Mouse (Mus musculus) neural tube, embryonic 14.5 days (tissue): Measurements from ENCODE around the gene Fdxacb1. TPM values are rescaled to one million over a fixed set of nuclear protein-coding genes. Genes with fewer than 3 reads are reported as not detected.

Experiments used
- polyA plus RNA-seq: library from polyadenylated mRNA; unstranded; fragments of >200 nt; fragmentation: Nextera tagmentation; extraction: Ambion mirVana; gene quantifications from 2 replicates; pipeline ENCODE4 v1.2.1, GENCODE M21; 2014

The Fdxacb1 gene
- polyA plus RNA-seq, 1 experiment from 2014 or later: 11.5 TPM

Other genes starting within 250 kb of the Fdxacb1 start
- 112 and 126 TPM in 2 replicates for gene Pts, start 239.5 kb upstream of the Fdxacb1 start, polyA plus RNA-seq
- 18.6 and 19.8 TPM in 2 replicates for gene Il18, start 213.4 kb upstream of the Fdxacb1 start, polyA plus RNA-seq
- gene Bco2, start 213.1 kb upstream of the Fdxacb1 start, polyA plus RNA-seq: 0.11 and 0.24 TPM in 2 replicates
- 0.24 TPM in 1 of 2 replicates, not detected in the other for gene Tex12, start 206.9 kb upstream of the Fdxacb1 start, polyA plus RNA-seq
- gene Sdhd, start 164.4 kb upstream of the Fdxacb1 start, polyA plus RNA-seq: 257 and 294 TPM in 2 replicates
- gene Timm8b, start 164.3 kb upstream of the Fdxacb1 start, polyA plus RNA-seq: 375 and 448 TPM in 2 replicates
- gene Pih1d2, start 150.9 kb upstream of the Fdxacb1 start, polyA plus RNA-seq: 4.4 and 5.5 TPM in 2 replicates
- gene Nkapd1, start 150.8 kb upstream of the Fdxacb1 start, polyA plus RNA-seq: 21.9 and 24.5 TPM in 2 replicates
- gene Dlat, start 108.5 kb upstream of the Fdxacb1 start, polyA plus RNA-seq: 65.1 and 67.2 TPM in 2 replicates
- 39.2 and 41.4 TPM in 2 replicates for gene Dixdc1, start 28.7 kb upstream of the Fdxacb1 start, polyA plus RNA-seq
- 2.1 and 2.7 TPM in 2 replicates for gene 2310030G06Rik, start 21.7 kb upstream of the Fdxacb1 start, polyA plus RNA-seq
- 3.4 and 14.5 TPM in 2 replicates for gene Cryab, start 16.9 kb upstream of the Fdxacb1 start, polyA plus RNA-seq
- gene Hspb2, start 15.9 kb upstream of the Fdxacb1 start, polyA plus RNA-seq: 0.72 TPM in 1 of 2 replicates, not detected in the other
- gene Alg9, start 6.8 kb downstream of the Fdxacb1 start, polyA plus RNA-seq: 59.8 and 60.3 TPM in 2 replicates
- 64.1 and 66.7 TPM in 2 replicates for gene 1110032A03Rik, start 7.3 kb downstream of the Fdxacb1 start, polyA plus RNA-seq
- gene Ppp2r1b, start 77.1 kb downstream of the Fdxacb1 start, polyA plus RNA-seq: 44.1 and 53.8 TPM in 2 replicates
- 16.0 and 16.1 TPM in 2 replicates for gene Sik2, start 240.8 kb downstream of the Fdxacb1 start, polyA plus RNA-seq